Mouse (Mus musculus) embryonic fibroblast, embryonic 13.5 days (primary cell): Measurements from ENCODE around the gene Nav2.

Source experiments
- CTCF ChIP-seq: IDR thresholded peaks from 2 replicates; pipeline ENCODE4 v1.5.1; 2011; ENCODE audit warnings: mild to moderate bottlenecking, control low read depth, low read length, moderate library complexity, borderline replicate concordance; ENCODE audit not compliant: insufficient read depth
- POLR2A ChIP-seq: IDR thresholded peaks from 2 replicates; pipeline ENCODE4 v1.6.1; 2011; ENCODE audit warnings: low read depth, mild to moderate bottlenecking, control low read depth, low read length, moderate library complexity

DNA sequence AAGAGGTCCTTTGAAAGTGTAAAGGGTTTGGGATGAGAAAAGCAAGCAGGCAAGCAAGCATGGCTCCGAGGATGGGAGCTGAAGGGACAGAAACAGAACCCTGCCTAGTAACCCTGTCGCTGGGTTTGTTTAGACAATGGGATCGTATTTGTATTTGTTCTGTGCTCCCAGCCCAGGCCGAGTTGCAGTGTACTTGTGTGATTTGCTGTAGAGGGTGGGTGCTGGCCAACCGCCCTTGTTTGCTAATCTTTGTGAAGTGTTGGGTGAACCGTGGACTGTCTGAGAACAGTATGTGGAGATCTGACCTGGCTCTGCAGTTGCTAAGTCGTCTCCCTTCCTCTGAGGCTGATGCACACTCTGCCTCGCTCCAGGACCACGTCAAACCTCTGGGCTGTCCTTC is 253.6 kb downstream of the Nav2 start:
- TF ChIP-seq POLR2A (no peak), CTCF (no peak)
